8 mouse cellular contexts compared by ENCODE assay signal in genomic region chr11:115367395-115367944, GRCm38 (mm10). TPM values are rescaled to one million over a fixed set of nuclear protein-coding genes. Genes with fewer than 3 reads are reported as not detected.
DNase-seq lines count a peak whose midpoint lies in the region; ATAC-seq lines count a peak whose summit lies in the region.

Gene Hid1 (minus strand): TSS chr11:115367756.

- WGBS in hindbrain, embryonic 13.5 days = under 1% methylated on average over 30 of the region's 39 CpGs

- DNase-seq in T-cell, adult 2 months (ENCODE audit: low spot score) = peak; percentile 83
- DNase-seq in cerebellum, postnatal 10 days = peak; percentile 91 to 94
- peak; percentile 71 to 79 for DNase-seq in frontal cortex, postnatal 14 days (ENCODE audit: low spot score in 2 of 2)
- DNase-seq in layer of hippocampus, postnatal 36 days = peak; percentile 90 to 91
- peak; percentile 82 for DNase-seq in lung, postnatal 14 days
- DNase-seq in retina, postnatal 1 day = peak; percentile 87
- peak; percentile 95 for DNase-seq in thymus, postnatal 4 days

- H3K4me3 ChIP-seq in hindbrain, embryonic 13.5 days = peak within 1 kb of the TSS; percentile 76

- H3K4me2 ChIP-seq in hindbrain, embryonic 13.5 days = peak within 1 kb of the TSS; percentile 93

- H3K27ac ChIP-seq in hindbrain, embryonic 13.5 days = peak within 1 kb of the TSS; percentile 92

- H3K9ac ChIP-seq in hindbrain, embryonic 13.5 days = peak within 1 kb of the TSS; percentile 92

- no peaks in the 10 kb centered on the region for H3K9me3 ChIP-seq in hindbrain, embryonic 13.5 days

- peak; percentile 54 for ATAC-seq in hindbrain, embryonic 13.5 days (ENCODE audit: low FRiP score)

- no peaks in the 10 kb centered on the region for H3K36me3 ChIP-seq in hindbrain, embryonic 13.5 days

- H3K27me3 ChIP-seq in hindbrain, embryonic 13.5 days = peaks cover 37% of the 10 kb centered on the region; the same call in 1 of the 2 replicates

- H3K4me1 ChIP-seq in hindbrain, embryonic 13.5 days (replicated peaks) = peaks cover 33% of the 10 kb centered on the region

RNA-seq across cellular contexts. Expression of gene Hid1, which starts in this region (rescaled TPM):
- 41.8 and 42.9 TPM in 2 replicates for polyA plus RNA-seq in hindbrain, embryonic 13.5 days (2015; fragmentation: Nextera tagmentation; extraction: Ambion mirVana)
- total RNA-seq in layer of hippocampus, postnatal 36 days (2021) = 100 to 1,000 TPM; 106 to 109 TPM

Comparison
In these comparisons a context has a peak if more than half of its experiments do, and no peak if none do; other contexts are left out.
1. Peak in every context shown above with its lines: DNase-seq, ATAC-seq, H3K4me3 ChIP-seq and H3K27ac ChIP-seq.